Mouse (Mus musculus) MEL (cell line): ENCODE data around the gene Rhot1. TPM values are rescaled to one million over a fixed set of nuclear protein-coding genes. Genes with fewer than 3 reads are reported as not detected.

ENCODE experiments used
- DNase-seq: peaks from one replicate; pipeline ENCODE4 v3.0.0; 2011; ENCODE audit warnings: low read depth, low spot score
- H3K27ac ChIP-seq: 2 replicates; pipeline ENCODE4 v1.5.1; 2012; ENCODE audit warnings: low read depth, mild to moderate bottlenecking, control low read depth, low read length, moderate library complexity; ENCODE audit not compliant: control insufficient read depth
- H3K27me3 ChIP-seq, 2 experiments: fragments of 150-350 bp in 1 of 2; sonication (generic) in 1 of 2; 2 replicates each; pipeline ENCODE4 v1.6.1; 2012; ENCODE audit warnings: low read length in 2 of 2, mild to moderate bottlenecking in 2 of 2, improper control_type of control experiment in 1 of 2, moderate library complexity in 1 of 2; ENCODE audit not compliant: insufficient read depth in 2 of 2, control insufficient read depth in 1 of 2
- H3K36me3 ChIP-seq, 2 experiments: 2 replicates each; pipeline ENCODE4 v1.6.1; 2012 to 2014; ENCODE audit warnings: low read length in 2 of 2, improper control_type of control experiment in 1 of 2, inconsistent platforms in 1 of 2, mild to moderate bottlenecking in 1 of 2; ENCODE audit not compliant: insufficient read depth in 2 of 2, control insufficient read depth in 1 of 2
- H3K4me1 ChIP-seq, 2 experiments: fragments of 150-350 bp in 1 of 2; sonication (generic) in 1 of 2; 2 replicates each; pipeline ENCODE4 v1.6.1; 2012; ENCODE audit warnings: low read length in 2 of 2, improper control_type of control experiment in 1 of 2, mild to moderate bottlenecking in 1 of 2; ENCODE audit not compliant: insufficient read depth in 2 of 2, control insufficient read depth in 1 of 2
- H3K4me3 ChIP-seq, 2 experiments: fragments of 150-350 bp in 1 of 2; sonication (generic) in 1 of 2; 2 replicates each; pipeline ENCODE4 v1.5.1; 2012; ENCODE audit warnings: low read depth in 2 of 2, low read length in 2 of 2, mild to moderate bottlenecking in 2 of 2, moderate library complexity in 2 of 2, control low read depth in 1 of 2, improper control_type of control experiment in 1 of 2; ENCODE audit not compliant: control insufficient read depth in 1 of 2, insufficient read depth in 1 of 2
- H3K79me2 ChIP-seq: 2 replicates; pipeline ENCODE4 v1.6.1; 2012; ENCODE audit warnings: mild to moderate bottlenecking, low read length, moderate library complexity; ENCODE audit not compliant: control insufficient read depth, poor library complexity, insufficient read depth
- H3K9ac ChIP-seq: 2 replicates; pipeline ENCODE4 v1.6.1; 2012; ENCODE audit warnings: low read depth, mild to moderate bottlenecking, control low read depth, low read length, moderate library complexity; ENCODE audit not compliant: control insufficient read depth, poor library complexity, severe bottlenecking
- H3K9me3 ChIP-seq: fragments of 150-350 bp; sonication (generic); replicated peaks from 2 replicates; pipeline ENCODE4 v1.6.1; 2012; ENCODE audit warnings: mild to moderate bottlenecking, low read length, improper control_type of control experiment, moderate library complexity; ENCODE audit not compliant: insufficient read depth
- CHD2 ChIP-seq: IDR thresholded peaks from 2 replicates; pipeline ENCODE4 v1.6.1; 2011; ENCODE audit warnings: low read length, improper control_type of control experiment
- CTCF ChIP-seq, 3 experiments: IDR thresholded peaks in 2 of 3; conservative IDR thresholded peaks in 1 of 3; 2 replicates each; pipeline ENCODE4 v1.5.1; 2011 to 2012; ENCODE audit warnings: low read length in 3 of 3, low read depth in 2 of 3, mild to moderate bottlenecking in 2 of 3, improper control_type of control experiment in 1 of 3, inconsistent platforms in 1 of 3, mixed read lengths in 1 of 3, moderate library complexity in 1 of 3; ENCODE audit not compliant: control insufficient read depth in 1 of 3, insufficient read depth in 1 of 3, poor library complexity in 1 of 3, severe bottlenecking in 1 of 3
- GABPA ChIP-seq: IDR thresholded peaks from 2 replicates; pipeline ENCODE4 v1.6.1; 2012; ENCODE audit warnings: low read depth, mild to moderate bottlenecking, inconsistent platforms, low read length, improper control_type of control experiment, moderate library complexity
- MAFK ChIP-seq: IDR thresholded peaks from 2 replicates; pipeline ENCODE4 v1.6.1; 2011; ENCODE audit warnings: low read depth, mild to moderate bottlenecking, low read length, improper control_type of control experiment, borderline replicate concordance
- MEF2A ChIP-seq: IDR thresholded peaks from 2 replicates; pipeline ENCODE4 v1.6.1; 2014; ENCODE audit warnings: low read depth, mild to moderate bottlenecking, inconsistent platforms, low read length, improper control_type of control experiment; ENCODE audit not compliant: poor library complexity, insufficient replicate concordance, severe bottlenecking; ENCODE audit errors: extremely low read depth
- MYC ChIP-seq: IDR thresholded peaks from 2 replicates; pipeline ENCODE4 v1.6.1; 2011; ENCODE audit warnings: low read depth, mild to moderate bottlenecking, low read length, improper control_type of control experiment, moderate library complexity
- POLR2A ChIP-seq, 2 experiments: IDR thresholded peaks; 2 replicates each; pipeline ENCODE4 v1.6.1; 2011 to 2012; ENCODE audit warnings: low read length in 2 of 2, mild to moderate bottlenecking in 2 of 2, control low read depth in 1 of 2, improper control_type of control experiment in 1 of 2, low read depth in 1 of 2, moderate library complexity in 1 of 2; ENCODE audit not compliant: control insufficient read depth in 1 of 2, insufficient read depth in 1 of 2, poor library complexity in 1 of 2
- POLR2AphosphoS2 ChIP-seq: IDR thresholded peaks from 2 replicates; pipeline ENCODE4 v1.6.1; 2011; ENCODE audit warnings: low read length, improper control_type of control experiment
- RAD21 ChIP-seq: IDR thresholded peaks from 2 replicates; pipeline ENCODE4 v1.6.1; 2011; ENCODE audit warnings: mild to moderate bottlenecking, low read depth, low read length, improper control_type of control experiment
- RCOR1 ChIP-seq: IDR thresholded peaks from 2 replicates; pipeline ENCODE4 v1.6.1; 2012; ENCODE audit warnings: low read depth, mild to moderate bottlenecking, inconsistent platforms, low read length, improper control_type of control experiment
- SMC3 ChIP-seq: IDR thresholded peaks from 2 replicates; pipeline ENCODE4 v1.6.1; 2011; ENCODE audit warnings: low read depth, low read length, improper control_type of control experiment
- TBP ChIP-seq: IDR thresholded peaks from 2 replicates; pipeline ENCODE4 v1.8.0; 2011; ENCODE audit warnings: low read depth, low read length, improper control_type of control experiment
- TCF12 ChIP-seq: IDR thresholded peaks from 2 replicates; pipeline ENCODE4 v1.6.1; 2014; ENCODE audit warnings: low read depth, mild to moderate bottlenecking, inconsistent platforms, low read length, improper control_type of control experiment, moderate library complexity
- USF2 ChIP-seq, 2 experiments: IDR thresholded peaks; 2 replicates each; pipeline ENCODE4 v1.6.1; 2011 to 2012; ENCODE audit warnings: improper control_type of control experiment in 2 of 2, low read length in 2 of 2, borderline replicate concordance in 1 of 2, inconsistent platforms in 1 of 2, low read depth in 1 of 2, mild to moderate bottlenecking in 1 of 2; ENCODE audit not compliant: insufficient read depth in 1 of 2
- ZMIZ1 ChIP-seq: IDR thresholded peaks from 2 replicates; pipeline ENCODE4 v1.6.1; 2012; ENCODE audit warnings: low read depth, mild to moderate bottlenecking, inconsistent platforms, low read length, improper control_type of control experiment, moderate library complexity
- ZNF384 ChIP-seq: IDR thresholded peaks from 2 replicates; pipeline ENCODE4 v1.6.1; 2012; ENCODE audit warnings: low read depth, mild to moderate bottlenecking, inconsistent platforms, low read length, improper control_type of control experiment
- polyA plus RNA-seq, 2 experiments: library from polyadenylated mRNA; stranded (reverse) in 1 of 2; unstranded in 1 of 2; fragments of >175 nt in 1 of 2; fragments of >200 nt in 1 of 2; gene quantifications; 2 replicates each; pipeline versions ENCODE4 v1.2.1 to v1.2.4; 2012; ENCODE audit warnings: low replicate concordance in 2 of 2, low read depth in 1 of 2; ENCODE audit not compliant: insufficient read length in 2 of 2, insufficient read depth in 1 of 2, missing spikeins in 1 of 2
- total RNA-seq: library from RNA; depleted of rRNA; stranded (reverse); fragments of 300-350 nt; gene quantifications from 2 replicates; pipeline ENCODE4 v1.2.3, GENCODE M21; 2012

The Rhot1 gene
- total and polyA plus RNA-seq, 3 experiments = 43.7 to 919 (median 44.3) TPM

DNA sequence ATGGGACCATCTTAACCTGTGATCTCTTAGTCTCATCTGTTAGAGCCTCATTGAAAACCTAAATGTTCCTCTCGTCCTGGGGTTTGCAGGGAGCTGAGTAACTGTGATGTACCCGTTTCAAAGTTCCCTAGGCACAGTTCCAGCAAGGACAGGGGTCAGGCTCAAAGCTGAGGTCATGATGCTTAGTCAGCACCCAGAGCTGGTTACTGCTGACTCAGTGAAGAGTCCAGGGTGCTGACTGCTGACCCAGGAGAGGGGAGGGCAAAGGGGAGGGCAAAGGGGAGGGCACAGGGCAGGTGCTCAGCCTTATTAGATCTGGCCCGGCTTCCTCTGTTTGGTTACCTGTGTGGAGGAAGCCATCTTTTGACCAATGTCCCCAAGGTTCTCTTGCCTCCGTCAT, 36.9 kb upstream of the Rhot1 start:
- Histone ChIP-seq H3K9me3 (no peaks in the 10 kb centered on the region), H3K27me3 (no peaks in the 10 kb centered on the region), H3K9ac (no peak overlapping the region), H3K4me3 (no peak overlapping the region), H3K36me3 (no peaks in the 10 kb centered on the region), H3K4me1 (peaks cover 0 to 8% of the 10 kb centered on the region in 2 experiments; a peak in 2 of 4 replicates), H3K27ac (no peak overlapping the region), H3K79me2 (no peaks in the 10 kb centered on the region)
- no peak for DNase-seq
- TF ChIP-seq GABPA (no peak), ZNF384 (no peak), RCOR1 (no peak), CTCF (IDR thresholded peaks at IDR 0.05 in 2 of 3, conservative IDR thresholded peaks at IDR 0.05 in 1 of 3; ENCODE audit: control insufficient read depth in 1 of 3, insufficient read depth in 1 of 3, low read depth in 2 of 3, low read length in 3 of 3, poor library complexity in 1 of 3, severe bottlenecking in 1 of 3) (no peak), MEF2A (no peak), MYC (no peak), POLR2AphosphoS2 (no peak), SMC3 (no peak)
- TF ChIP-seq, all 39 proteins: peak for 0

- TF ChIP-seq TBP (no peak), RCOR1 (no peak), CHD2 (no peak), POLR2A (IDR thresholded peaks at IDR 0.05; ENCODE audit: control insufficient read depth in 1 of 2, insufficient read depth in 1 of 2, low read depth in 1 of 2, low read length in 2 of 2, poor library complexity in 1 of 2) (no peak), MAFK (no peak), ZMIZ1 (no peak), USF2 (IDR thresholded peaks at IDR 0.05; ENCODE audit: borderline replicate concordance in 1 of 2, insufficient read depth in 1 of 2, low read depth in 1 of 2, low read length in 2 of 2) (no peak), SMC3 (no peak), MEF2A (no peak), RAD21 (no peak), TCF12 (no peak)
- H3K27ac ChIP-seq = no peak overlapping the region
- H3K4me1 ChIP-seq = peaks cover 0 to 8% of the 10 kb centered on the region in 2 experiments; a peak in 2 of 4 replicates
- H3K9me3 ChIP-seq = no peaks in the 10 kb centered on the region
- H3K36me3 ChIP-seq = no peaks in the 10 kb centered on the region
- no peaks in the 10 kb centered on the region for H3K27me3 ChIP-seq
- peak overlapping the region; percentile 25 for H3K9ac ChIP-seq
- DNase-seq = no peak
- H3K79me2 ChIP-seq = no peaks in the 10 kb centered on the region
- peak overlapping the region; percentile 14 to 23; a peak in 1 of 4 replicates for H3K4me3 ChIP-seq
Observed at GRCm38 (mm10) chr11:80173963-80174670, 34.7 kb upstream of the Rhot1 start.
